Mouse (Mus musculus) megakaryocyte, embryonic 14.5 days (primary cell): ENCODE data around the gene Kif13a.

ENCODE experiments used
- FLI1 ChIP-seq: IDR thresholded peaks from 2 replicates; pipeline ENCODE4 v1.6.1; 2012; ENCODE audit warnings: low read length, inconsistent platforms, mixed read lengths
- GATA1 ChIP-seq: IDR thresholded peaks from 3 replicates; pipeline ENCODE4 v1.6.1; 2012; ENCODE audit warnings: mixed read lengths, low read length, inconsistent platforms, borderline replicate concordance

- no peak for TF ChIP-seq GATA1
- no peak for TF ChIP-seq FLI1
Measured at GRCm38 (mm10) chr13:46832956-46833355, 96.7 kb downstream of the Kif13a start.
